Mouse (Mus musculus) heart, embryonic 12.5 days (tissue): ENCODE data around the gene Gm20388. TPM values are rescaled to one million over a fixed set of nuclear protein-coding genes. Genes with fewer than 3 reads are reported as not detected.

Experiments
- ATAC-seq: fragments of 200-750 bp; cut with Nextera tagmentation; 2 replicates; pipeline ENCODE4 v1.8.0; 2017; ENCODE audit warnings: moderate TSS enrichment, moderate library complexity; ENCODE audit not compliant: insufficient number of reproducible peaks, low FRiP score
- H3K27ac ChIP-seq: fragments of 300-500 bp; sonication (generic); 2 replicates; pipeline ENCODE4 v1.5.1; 2016; ENCODE audit warnings: mild to moderate bottlenecking, moderate library complexity; ENCODE audit not compliant: poor library complexity, severe bottlenecking
- H3K27me3 ChIP-seq: fragments of 300-500 bp; sonication (generic); replicated peaks from 2 replicates; pipeline ENCODE4 v1.6.1; 2016; ENCODE audit warnings: mild to moderate bottlenecking, moderate library complexity
- H3K36me3 ChIP-seq: fragments of 300-500 bp; sonication (generic); 2 replicates; pipeline ENCODE4 v1.6.1; 2016; ENCODE audit warnings: mild to moderate bottlenecking, moderate library complexity
- H3K4me1 ChIP-seq: fragments of 300-500 bp; sonication (generic); replicated peaks from 2 replicates; pipeline ENCODE4 v1.6.1; 2016; ENCODE audit warnings: mild to moderate bottlenecking
- H3K4me2 ChIP-seq: fragments of 300-500 bp; sonication (generic); 2 replicates; pipeline ENCODE4 v1.6.1; 2016; ENCODE audit warnings: mild to moderate bottlenecking, moderate library complexity
- H3K4me3 ChIP-seq: fragments of 300-500 bp; sonication (generic); 2 replicates; pipeline ENCODE4 v1.5.1; 2016; ENCODE audit warnings: mild to moderate bottlenecking
- H3K9ac ChIP-seq: fragments of 300-500 bp; sonication (generic); 2 replicates; pipeline ENCODE4 v1.6.1; 2016; ENCODE audit warnings: mild to moderate bottlenecking, moderate library complexity
- H3K9me3 ChIP-seq: fragments of 300-500 bp; sonication (generic); replicated peaks from 2 replicates; pipeline ENCODE4 v1.6.1; 2016; ENCODE audit warnings: mild to moderate bottlenecking, moderate library complexity
- WGBS: fragments of 180-500 bp; shearing (Covaris S2); methylation state at CpG from one replicate; pipeline ENCODE4 v1.1.7; 2016; 5-methylcytosine and 5-hydroxymethylcytosine counted together
- polyA plus RNA-seq: library from polyadenylated mRNA; unstranded; fragments of >200 nt; fragmentation: Nextera tagmentation; extraction: Ambion mirVana; gene quantifications from 2 replicates; pipeline ENCODE4 v1.2.1, GENCODE M21; 2016

Gene Gm20388
- polyA plus RNA-seq, 1 experiment from 2014 or later = not detected

- peaks cover 59% of the 10 kb centered on the region for H3K4me1 ChIP-seq
- H3K27me3 ChIP-seq = no peaks in the 10 kb centered on the region
- H3K36me3 ChIP-seq = no peaks in the 10 kb centered on the region
- H3K9me3 ChIP-seq = no peaks in the 10 kb centered on the region
- H3K4me2 ChIP-seq = no peak overlapping the region
- H3K27ac ChIP-seq = no peak overlapping the region
- no peak for ATAC-seq
- H3K4me3 ChIP-seq = no peak overlapping the region
- no peak overlapping the region for H3K9ac ChIP-seq
- WGBS = 94% methylated on average over 3 of the region's 3 CpGs
These were observed 302.6 kb downstream of the Gm20388 start for GRCm38 (mm10) chr8:120213229-120213628.

GRCm38 (mm10) chr8:120213939-120214338, 303.3 kb downstream of the Gm20388 start:
- Histone ChIP-seq H3K4me2 (no peak overlapping the region), H3K27me3 (no peaks in the 10 kb centered on the region), H3K4me3 (no peak overlapping the region), H3K9me3 (no peaks in the 10 kb centered on the region), H3K9ac (no peak overlapping the region), H3K36me3 (no peaks in the 10 kb centered on the region), H3K4me1 (peaks cover 60% of the 10 kb centered on the region), H3K27ac (no peak overlapping the region)
- 53% methylated on average over 5 of the region's 5 CpGs for WGBS
- ATAC-seq = no peak

GRCm38 (mm10) chr8:120215416-120216141, 304.9 kb downstream of the Gm20388 start:
- Histone ChIP-seq H3K27ac (0 out of 2 replicates have a peak overlapping the region, but pooled peaks have one; percentile 18), H3K4me3 (no peak overlapping the region), H3K4me2 (no peak overlapping the region), H3K9me3 (no peaks in the 10 kb centered on the region), H3K9ac (peak overlapping the region; percentile 17; the same call in 1 of the 2 replicates), H3K27me3 (no peaks in the 10 kb centered on the region), H3K4me1 (peaks cover 67% of the 10 kb centered on the region), H3K36me3 (no peaks in the 10 kb centered on the region)
- 47% methylated on average over 7 of the region's 7 CpGs for WGBS
- ATAC-seq = no peak

- ATAC-seq = peak; percentile 65; the same call in 1 of the 2 replicates
- peak overlapping the region; percentile 74 for H3K27ac ChIP-seq
- no peak overlapping the region for H3K4me3 ChIP-seq
- H3K9me3 ChIP-seq = no peaks in the 10 kb centered on the region
- peak overlapping the region; percentile 42 for H3K9ac ChIP-seq
- H3K36me3 ChIP-seq = no peaks in the 10 kb centered on the region
- H3K4me1 ChIP-seq = peaks cover 57% of the 10 kb centered on the region
- 16% methylated on average over 13 of the region's 13 CpGs for WGBS
- peak overlapping the region; percentile 19 for H3K4me2 ChIP-seq
- H3K27me3 ChIP-seq = 0 out of 2 replicates have a peak, but pooled peaks cover 4% of the 10 kb centered on the region
These were observed 306.5 kb downstream of the Gm20388 start for GRCm38 (mm10) chr8:120216855-120217830.

GRCm38 (mm10) chr8:120222548-120222947, 311.9 kb downstream of the Gm20388 start:
- WGBS = 50% methylated on average over 11 of the region's 11 CpGs
- Histone ChIP-seq H3K4me1 (peaks cover 52% of the 10 kb centered on the region), H3K9ac (no peak overlapping the region), H3K36me3 (no peaks in the 10 kb centered on the region), H3K4me3 (no peak overlapping the region), H3K4me2 (no peak overlapping the region), H3K27ac (no peak overlapping the region), H3K9me3 (no peaks in the 10 kb centered on the region), H3K27me3 (0 out of 2 replicates have a peak, but pooled peaks cover 4% of the 10 kb centered on the region)
- no peak for ATAC-seq

GRCm38 (mm10) chr8:120224521-120225420, 314.1 kb downstream of the Gm20388 start:
- Histone ChIP-seq H3K4me1 (peaks cover 56% of the 10 kb centered on the region), H3K9ac (no peak overlapping the region; the same call in 1 of the 2 replicates), H3K4me2 (no peak overlapping the region), H3K9me3 (no peaks in the 10 kb centered on the region), H3K36me3 (no peaks in the 10 kb centered on the region), H3K4me3 (no peak overlapping the region), H3K27ac (no peak overlapping the region), H3K27me3 (peaks cover 11% of the 10 kb centered on the region; the same call in 1 of the 2 replicates)
- no peak for ATAC-seq
- 58% methylated on average over 11 of the region's 11 CpGs for WGBS

- Histone ChIP-seq H3K4me2 (no peak overlapping the region), H3K27ac (no peak overlapping the region), H3K4me3 (no peak overlapping the region), H3K4me1 (peaks cover 56% of the 10 kb centered on the region), H3K9me3 (no peaks in the 10 kb centered on the region), H3K36me3 (no peaks in the 10 kb centered on the region), H3K27me3 (peaks cover 18% of the 10 kb centered on the region), H3K9ac (no peak overlapping the region)
- 52% methylated on average over 10 of the region's 10 CpGs for WGBS
- ATAC-seq = no peak
These were observed 314.9 kb downstream of the Gm20388 start for GRCm38 (mm10) chr8:120225421-120226151.

- 47% methylated on average over 5 of the region's 5 CpGs for WGBS
- Histone ChIP-seq H3K9me3 (no peaks in the 10 kb centered on the region), H3K27ac (no peak overlapping the region), H3K4me1 (peaks cover 68% of the 10 kb centered on the region), H3K36me3 (no peaks in the 10 kb centered on the region), H3K27me3 (peaks cover 17% of the 10 kb centered on the region), H3K4me2 (peak overlapping the region; percentile 99; the same call in 1 of the 2 replicates), H3K9ac (no peak overlapping the region), H3K4me3 (no peak overlapping the region)
- no peak for ATAC-seq
These were observed 316.3 kb downstream of the Gm20388 start for GRCm38 (mm10) chr8:120226700-120227577.

GRCm38 (mm10) chr8:120227578-120227876, 316.9 kb downstream of the Gm20388 start:
- Histone ChIP-seq H3K9me3 (no peaks in the 10 kb centered on the region), H3K4me2 (peak overlapping the region; percentile 99), H3K36me3 (no peaks in the 10 kb centered on the region), H3K9ac (peak overlapping the region; percentile 31; the same call in 1 of the 2 replicates), H3K4me3 (peak overlapping the region; percentile 73), H3K27me3 (peaks cover 17% of the 10 kb centered on the region), H3K4me1 (peaks cover 69% of the 10 kb centered on the region), H3K27ac (no peak overlapping the region)
- no peak for ATAC-seq
